Mouse (Mus musculus) neural tube, embryonic 12.5 days (tissue): ENCODE results near the gene Ndufab1. TPM values are rescaled to one million over a fixed set of nuclear protein-coding genes. Genes with fewer than 3 reads are reported as not detected.

ENCODE experiments used
- ATAC-seq: fragments of 200-750 bp; cut with Nextera tagmentation; 2 replicates; pipeline ENCODE4 v1.8.0; 2017; ENCODE audit warnings: low read depth, mild to moderate bottlenecking, moderate TSS enrichment, moderate library complexity; ENCODE audit not compliant: low FRiP score
- H3K27ac ChIP-seq: fragments of 300-500 bp; sonication (generic); 2 replicates; pipeline ENCODE4 v1.5.1; 2016
- H3K27me3 ChIP-seq: fragments of 300-500 bp; sonication (generic); replicated peaks from 2 replicates; pipeline ENCODE4 v1.6.1; 2016; ENCODE audit warnings: mild to moderate bottlenecking
- H3K36me3 ChIP-seq: fragments of 300-500 bp; sonication (generic); 2 replicates; pipeline ENCODE4 v1.6.1; 2016; ENCODE audit warnings: mild to moderate bottlenecking
- H3K4me1 ChIP-seq: fragments of 300-500 bp; sonication (generic); 2 replicates; pipeline ENCODE4 v1.6.1; 2016
- H3K4me2 ChIP-seq: fragments of 300-500 bp; sonication (generic); replicated peaks from 2 replicates; pipeline ENCODE4 v1.6.1; 2016; ENCODE audit warnings: mild to moderate bottlenecking
- H3K4me3 ChIP-seq: fragments of 300-500 bp; sonication (generic); 2 replicates; pipeline ENCODE4 v1.5.1; 2016
- H3K9ac ChIP-seq: fragments of 300-500 bp; sonication (generic); 2 replicates; pipeline ENCODE4 v1.6.1; 2016; ENCODE audit warnings: mild to moderate bottlenecking
- H3K9me3 ChIP-seq: fragments of 300-500 bp; sonication (generic); 2 replicates; pipeline ENCODE4 v1.6.1; 2016; ENCODE audit warnings: mild to moderate bottlenecking
- WGBS: fragments of 180-500 bp; shearing (Covaris S2); methylation state at CpG from one replicate; pipeline ENCODE4 v1.1.7; 2016; 5-methylcytosine and 5-hydroxymethylcytosine counted together
- polyA plus RNA-seq: library from polyadenylated mRNA; unstranded; fragments of >200 nt; fragmentation: Nextera tagmentation; extraction: Ambion mirVana; gene quantifications from 2 replicates; pipeline ENCODE4 v1.2.1, GENCODE M21; 2016

Ndufab1 gene
- polyA plus RNA-seq, 1 experiment from 2014 or later, result 624 TPM

DNA sequence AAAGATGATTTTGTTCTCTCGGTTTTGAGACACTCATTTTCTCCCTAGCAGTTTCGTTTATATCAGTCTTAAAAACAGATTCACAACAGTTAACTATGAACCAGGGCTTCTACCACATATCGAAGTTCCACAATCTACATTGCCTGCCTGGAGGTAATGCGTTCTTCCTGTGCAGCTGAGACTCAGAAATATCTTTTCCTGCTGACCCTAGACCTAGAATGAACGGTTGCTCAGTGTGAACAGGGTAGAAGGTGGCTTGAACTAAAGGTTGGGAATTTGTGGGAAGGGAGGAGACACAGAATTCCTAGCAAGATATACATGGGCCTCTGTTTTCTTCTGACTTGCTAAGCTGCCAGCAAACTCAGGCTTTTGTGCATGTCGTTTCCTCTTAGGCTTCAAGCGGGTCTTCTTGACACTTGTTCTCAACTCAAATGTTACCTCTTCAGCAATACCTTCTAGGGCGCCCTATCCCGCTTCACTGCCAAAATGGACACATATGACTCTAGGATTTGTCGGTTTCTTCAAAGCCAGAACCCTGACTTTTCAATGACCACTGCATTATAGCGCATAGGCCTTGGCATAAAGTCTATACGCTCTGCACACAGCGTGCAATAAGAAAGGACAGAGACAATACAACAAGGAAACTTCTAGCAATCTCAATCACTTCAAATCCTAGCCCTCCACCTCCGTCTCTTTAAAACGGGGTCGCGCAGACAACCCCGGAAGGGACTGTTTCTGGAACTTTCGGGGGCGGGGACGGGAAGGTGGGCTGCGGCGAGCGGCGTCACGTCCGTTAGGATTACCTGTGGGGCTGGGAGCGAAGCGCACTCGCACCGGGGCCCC lies 35.4 kb downstream of the Ndufab1 start:
- Histone ChIP-seq H3K27ac (peak overlapping the region; percentile 88; the same call in 1 of the 2 replicates), H3K36me3 (peaks cover 13% of the 10 kb centered on the region), H3K27me3 (no peaks in the 10 kb centered on the region), H3K4me3 (peak overlapping the region; percentile 100), H3K9me3 (no peaks in the 10 kb centered on the region), H3K9ac (peak overlapping the region; percentile 97), H3K4me2 (peak overlapping the region; percentile 79), H3K4me1 (peaks cover 19% of the 10 kb centered on the region)
- no peak; the same call in 1 of the 2 replicates for ATAC-seq
- 20% methylated on average over 31 of the region's 31 CpGs for WGBS

DNA sequence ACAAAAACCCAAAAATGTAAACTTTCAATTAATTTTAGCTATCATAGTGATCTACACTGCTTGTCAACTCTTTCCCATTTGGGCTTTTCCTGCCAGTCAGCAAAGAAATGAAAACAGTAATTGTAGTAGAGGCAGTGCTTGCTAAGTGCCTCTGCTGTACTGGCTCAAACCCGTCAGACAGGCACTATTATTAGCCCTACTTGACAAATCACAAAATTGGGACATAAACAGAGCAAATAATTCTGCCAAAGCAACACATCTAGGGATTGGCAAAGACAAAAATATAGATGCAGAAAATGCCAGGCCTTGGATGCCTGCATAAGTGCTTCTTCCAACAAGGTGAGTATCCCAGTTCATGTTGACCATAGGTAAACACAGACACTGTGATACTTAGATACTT lies 36.0 kb downstream of the Ndufab1 start:
- 89% methylated on average over 1 of the region's 1 CpGs for WGBS
- Histone ChIP-seq H3K27me3 (no peaks in the 10 kb centered on the region), H3K36me3 (peaks cover 9% of the 10 kb centered on the region), H3K4me3 (no peak overlapping the region), H3K4me1 (peaks cover 19% of the 10 kb centered on the region), H3K27ac (no peak overlapping the region), H3K9ac (no peak overlapping the region; the same call in 1 of the 2 replicates), H3K9me3 (no peaks in the 10 kb centered on the region), H3K4me2 (peak overlapping the region; percentile 79; the same call in 1 of the 2 replicates)
- ATAC-seq, result no peak

DNA sequence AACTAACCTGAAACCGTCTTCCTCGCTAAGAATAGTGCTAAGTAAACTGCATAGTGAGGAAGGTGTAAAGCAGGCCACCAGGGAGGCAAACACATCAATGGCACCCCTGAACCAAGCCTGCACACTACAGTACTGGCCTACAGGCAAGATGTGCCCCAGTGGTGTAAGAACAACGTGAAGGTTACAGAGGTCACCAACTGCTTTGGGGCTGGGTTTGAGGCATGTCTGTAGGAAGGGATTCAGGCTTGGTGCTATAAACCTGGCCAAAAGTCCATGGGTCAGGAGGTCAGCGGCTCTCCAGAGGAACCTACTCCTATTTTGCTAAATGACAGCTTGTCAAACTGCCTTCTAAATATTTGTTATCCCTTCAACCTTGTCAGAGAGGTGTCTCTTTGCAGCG lies 45.1 kb downstream of the Ndufab1 start:
- Histone ChIP-seq H3K27me3 (no peaks in the 10 kb centered on the region), H3K4me1 (no peaks in the 10 kb centered on the region), H3K27ac (no peak overlapping the region), H3K9me3 (no peaks in the 10 kb centered on the region), H3K9ac (no peak overlapping the region), H3K4me2 (no peak overlapping the region), H3K4me3 (no peak overlapping the region), H3K36me3 (peaks cover 38% of the 10 kb centered on the region)
- 90% methylated on average over 5 of the region's 5 CpGs for WGBS
- no peak for ATAC-seq

DNA sequence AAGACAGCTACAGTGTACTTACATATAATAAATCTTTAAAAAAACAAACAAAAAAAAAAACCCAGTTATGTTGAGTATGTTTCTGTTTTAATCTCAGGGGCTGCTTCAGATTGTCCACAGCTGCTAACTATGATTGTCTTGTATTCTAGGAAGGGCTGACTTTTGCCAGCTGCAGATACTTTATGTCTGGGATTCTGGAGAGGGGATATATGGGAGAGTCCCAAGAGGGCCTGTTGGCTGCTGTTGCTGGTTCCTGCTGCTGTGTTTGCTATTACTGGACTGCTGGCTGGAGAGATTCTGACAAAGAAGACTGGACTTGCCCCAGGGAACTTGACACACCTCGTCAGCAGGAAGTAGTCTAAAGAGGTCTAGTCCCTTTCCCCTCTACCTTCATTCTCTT lies 50.9 kb downstream of the Ndufab1 start:
- Histone ChIP-seq H3K9me3 (no peaks in the 10 kb centered on the region), H3K27me3 (no peaks in the 10 kb centered on the region), H3K9ac (no peak overlapping the region), H3K4me1 (no peaks in the 10 kb centered on the region), H3K4me3 (no peak overlapping the region), H3K27ac (no peak overlapping the region), H3K36me3 (peaks cover 48% of the 10 kb centered on the region), H3K4me2 (no peak overlapping the region)
- WGBS, result 80% methylated on average over 1 of the region's 1 CpGs
- ATAC-seq, result no peak

DNA sequence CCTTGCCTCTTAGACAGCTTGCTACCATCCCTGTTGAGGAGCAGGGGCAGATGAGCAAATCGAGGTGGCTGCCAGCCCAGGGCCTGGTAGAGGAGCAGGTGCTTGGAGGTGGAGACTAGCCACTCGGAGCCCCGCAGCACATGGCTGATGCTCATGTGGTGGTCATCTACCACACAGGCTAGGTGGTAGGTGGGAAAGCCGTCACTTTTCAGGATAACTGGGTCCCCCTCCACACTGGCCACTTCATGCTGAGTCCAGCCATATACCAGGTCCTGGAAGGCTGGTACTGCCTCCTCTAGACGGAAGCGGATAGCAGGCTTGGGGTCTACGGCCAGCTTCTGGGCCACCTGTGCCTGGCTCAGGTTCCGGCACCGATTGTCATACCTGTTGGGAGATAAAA lies 53.5 kb downstream of the Ndufab1 start:
- peaks cover 39% of the 10 kb centered on the region for H3K36me3 ChIP-seq
- no peak overlapping the region for H3K27ac ChIP-seq
- no peak overlapping the region for H3K9ac ChIP-seq
- WGBS, result 95% methylated on average over 9 of the region's 9 CpGs
- no peaks in the 10 kb centered on the region for H3K9me3 ChIP-seq
- no peak for ATAC-seq
- no peak overlapping the region for H3K4me2 ChIP-seq
- no peaks in the 10 kb centered on the region for H3K27me3 ChIP-seq
- no peaks in the 10 kb centered on the region for H3K4me1 ChIP-seq
- H3K4me3 ChIP-seq, result no peak overlapping the region

DNA sequence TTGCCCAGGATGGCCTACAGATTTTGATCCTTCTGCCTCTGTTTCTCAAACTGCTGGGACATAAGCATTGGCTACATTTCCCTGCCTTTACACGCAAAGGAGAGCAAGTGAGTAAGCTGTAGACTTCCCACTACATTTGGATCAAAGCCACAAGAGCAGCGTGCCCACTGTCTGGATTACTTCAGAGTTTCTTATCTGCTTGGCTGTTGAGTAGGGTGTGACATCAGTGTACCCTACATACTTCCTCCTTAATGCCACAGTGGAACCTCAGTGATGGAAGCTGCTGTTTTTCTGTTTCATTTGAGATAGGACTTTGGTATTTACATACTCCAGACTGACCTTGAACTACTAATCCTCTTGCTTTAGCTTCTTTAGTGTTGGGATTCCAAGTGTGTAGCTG lies 54.9 kb downstream of the Ndufab1 start:
- no peak overlapping the region for H3K27ac ChIP-seq
- H3K4me1 ChIP-seq, result no peaks in the 10 kb centered on the region
- no peak overlapping the region for H3K4me3 ChIP-seq
- no peaks in the 10 kb centered on the region for H3K27me3 ChIP-seq
- H3K9ac ChIP-seq, result no peak overlapping the region
- no peak overlapping the region for H3K4me2 ChIP-seq
- H3K36me3 ChIP-seq, result peaks cover 39% of the 10 kb centered on the region
- no peak for ATAC-seq
- WGBS, result 92% methylated on average over 2 of the region's 2 CpGs
- no peaks in the 10 kb centered on the region for H3K9me3 ChIP-seq

DNA sequence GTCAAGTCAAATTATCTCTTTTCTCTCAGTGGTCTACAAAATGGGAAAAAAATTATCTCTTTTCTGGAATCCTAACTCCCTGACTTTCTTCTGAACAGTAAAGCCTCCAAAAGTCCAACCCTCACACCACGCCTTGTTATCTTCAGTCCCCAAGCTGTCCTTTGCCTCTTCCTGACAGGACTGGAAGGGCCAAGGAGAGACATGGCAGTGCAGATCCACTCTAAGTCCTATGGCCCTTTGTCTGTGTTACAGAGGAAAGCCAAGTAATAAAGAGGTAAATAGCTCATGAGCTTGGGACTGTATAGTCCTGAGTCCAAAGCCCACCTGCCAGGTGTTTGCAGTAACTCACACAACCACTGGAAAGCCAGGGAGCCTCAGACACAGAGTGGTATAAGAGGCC lies 56.0 kb downstream of the Ndufab1 start:
- WGBS, result 88% methylated on average over 1 of the region's 1 CpGs
- Histone ChIP-seq H3K4me1 (no peaks in the 10 kb centered on the region), H3K27ac (no peak overlapping the region), H3K27me3 (no peaks in the 10 kb centered on the region), H3K36me3 (peaks cover 38% of the 10 kb centered on the region), H3K4me3 (no peak overlapping the region), H3K9ac (no peak overlapping the region), H3K4me2 (no peak overlapping the region), H3K9me3 (no peaks in the 10 kb centered on the region)
- no peak for ATAC-seq

DNA sequence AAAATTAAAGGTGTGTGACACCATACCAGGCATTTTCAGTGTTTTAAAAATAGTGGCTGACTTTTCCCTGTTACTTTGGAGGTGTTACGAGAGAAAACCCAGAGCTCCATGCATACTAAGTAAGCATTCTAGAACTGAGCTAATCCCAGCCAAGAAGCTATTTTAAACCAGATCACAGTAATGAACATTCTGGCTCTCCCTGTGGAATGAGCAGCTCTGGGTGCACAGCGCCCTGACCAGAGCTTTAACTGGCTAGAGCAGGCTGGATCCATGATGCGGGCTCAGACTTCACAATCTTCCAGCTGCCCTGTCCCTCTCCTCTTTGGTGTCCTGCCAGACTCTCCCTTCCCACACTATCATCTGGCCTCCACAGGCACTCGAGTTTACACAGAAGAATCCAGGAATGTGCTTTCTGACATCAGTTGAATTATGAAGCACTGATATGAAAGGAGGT lies 56.5 kb downstream of the Ndufab1 start:
- Histone ChIP-seq H3K36me3 (peaks cover 38% of the 10 kb centered on the region), H3K27me3 (no peaks in the 10 kb centered on the region), H3K27ac (no peak overlapping the region), H3K9me3 (no peaks in the 10 kb centered on the region), H3K4me3 (no peak overlapping the region), H3K4me2 (no peak overlapping the region), H3K4me1 (no peaks in the 10 kb centered on the region), H3K9ac (no peak overlapping the region)
- WGBS, result 87% methylated on average over 4 of the region's 4 CpGs
- ATAC-seq, result no peak

DNA sequence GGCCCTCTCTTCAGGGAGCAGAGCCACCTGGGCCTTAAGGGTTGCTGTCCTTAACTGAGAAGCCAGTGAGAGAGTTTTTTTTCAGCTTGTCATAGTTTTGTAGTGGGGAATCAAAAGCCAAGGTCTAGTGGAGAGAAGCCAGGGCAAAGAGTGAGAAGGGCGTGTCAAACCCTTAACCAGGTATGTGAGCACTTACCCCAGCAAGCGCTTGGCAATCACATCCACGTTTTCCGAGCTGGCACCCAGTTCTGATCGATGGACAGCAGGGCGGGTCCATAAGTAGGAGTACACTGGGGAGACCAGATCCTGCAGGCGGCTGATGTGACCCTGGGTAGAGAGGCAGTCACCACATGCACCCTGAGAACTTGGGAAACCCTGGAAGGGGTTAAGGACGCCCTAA lies 57.6 kb downstream of the Ndufab1 start:
- Histone ChIP-seq H3K4me2 (no peak overlapping the region), H3K27ac (no peak overlapping the region), H3K9ac (no peak overlapping the region), H3K36me3 (peaks cover 42% of the 10 kb centered on the region), H3K4me1 (no peaks in the 10 kb centered on the region), H3K4me3 (no peak overlapping the region), H3K27me3 (no peaks in the 10 kb centered on the region), H3K9me3 (no peaks in the 10 kb centered on the region)
- WGBS, result 84% methylated on average over 8 of the region's 8 CpGs
- ATAC-seq, result no peak

Other genes starting within 250 kb of the Ndufab1 start
- gene Scnn1b, start 236.8 kb downstream of the Ndufab1 start, polyA plus RNA-seq, result 0.13 TPM in 1 of 2 replicates, not detected in the other
- gene Cog7, start 120.2 kb downstream of the Ndufab1 start, polyA plus RNA-seq, result 21.8 and 22.2 TPM in 2 replicates
- 81.9 and 82.4 TPM in 2 replicates for gene Gga2, start 80.7 kb downstream of the Ndufab1 start, polyA plus RNA-seq
- gene Ubfd1, start 34.7 kb downstream of the Ndufab1 start, polyA plus RNA-seq, result 89.0 and 91.2 TPM in 2 replicates
- 12.5 and 12.8 TPM in 2 replicates for gene Ears2, start 34.6 kb downstream of the Ndufab1 start, polyA plus RNA-seq
- gene Palb2, start 31.1 kb upstream of the Ndufab1 start, polyA plus RNA-seq, result 12.8 and 13.5 TPM in 2 replicates
- 136 and 146 TPM in 2 replicates for gene Dctn5, start 31.2 kb upstream of the Ndufab1 start, polyA plus RNA-seq
- 93.8 and 101 TPM in 2 replicates for gene Plk1, start 57.6 kb upstream of the Ndufab1 start, polyA plus RNA-seq
- 0.25 and 0.47 TPM in 2 replicates for gene Ern2, start 84.3 kb upstream of the Ndufab1 start, polyA plus RNA-seq
- 0.39 and 0.50 TPM in 2 replicates for gene Chp2, start 117.6 kb upstream of the Ndufab1 start, polyA plus RNA-seq
- 22.3 and 24.5 TPM in 2 replicates for gene Prkcb, start 186.9 kb upstream of the Ndufab1 start, polyA plus RNA-seq